Comparison of ENCODE assay signal across 25 mouse cellular contexts in genomic region chr6:56789336-56789735, GRCm38 (mm10). TPM values are rescaled to one million over a fixed set of nuclear protein-coding genes. Genes with fewer than 3 reads are reported as not detected.
DNase-seq lines count a peak whose midpoint lies in the region; ATAC-seq and TF ChIP-seq lines count a peak whose summit lies in the region.
"Had no signal": no experiment of that assay in that cellular context is flagged by ENCODE, and none has a peak within 500 bp of the region (broad histone marks: within the 10 kb centered on the region; RNA-seq: fewer than 3 reads in every experiment).

No protein-coding gene starts in this region.

- WGBS in intestine, embryonic 15.5 days: 62% methylated on average over 3 of the region's 3 CpGs
- 45% methylated on average over 3 of the region's 3 CpGs for WGBS in intestine, postnatal 0 days
- 24% methylated on average over 3 of the region's 3 CpGs for WGBS in liver, embryonic 16.5 days (ENCODE audit: insufficient replicate concordance)

- TF ChIP-seq CTCF in intestine, postnatal 0 days (IDR thresholded peaks at IDR 0.05; ENCODE audit: low read depth): no peak

- H3K4me3 ChIP-seq in intestine, embryonic 15.5 days (replicated peaks): no peak overlapping the region
- H3K4me3 ChIP-seq in intestine, postnatal 0 days (ENCODE audit: low read depth, low read length): no peak overlapping the region
- H3K4me3 ChIP-seq in liver, embryonic 16.5 days (ENCODE audit: low read depth, low read length): no peak overlapping the region
- H3K4me3 ChIP-seq: embryonic facial prominence, embryonic 10.5 days; embryonic facial prominence, embryonic 15.5 days; limb, embryonic 10.5 days; limb, embryonic 15.5 days; neural tube, embryonic 12.5 days had no signal

- H3K27ac ChIP-seq in intestine, embryonic 15.5 days: no peak overlapping the region
- H3K27ac ChIP-seq in intestine, postnatal 0 days (ENCODE audit: low read depth, low read length): no peak overlapping the region
- H3K27ac ChIP-seq in liver, embryonic 16.5 days (ENCODE audit: low read length): no peak overlapping the region
- H3K27ac ChIP-seq: embryonic facial prominence, embryonic 10.5 days; embryonic facial prominence, embryonic 15.5 days; limb, embryonic 10.5 days; limb, embryonic 15.5 days; neural tube, embryonic 12.5 days had no signal

- peaks cover 8% of the 10 kb centered on the region; the same call in 1 of the 2 replicates for H3K4me1 ChIP-seq in intestine, embryonic 15.5 days (replicated peaks)
- peaks cover 10% of the 10 kb centered on the region for H3K4me1 ChIP-seq in intestine, postnatal 0 days (replicated peaks; ENCODE audit: control insufficient read depth, insufficient read depth, low read length)
- peaks cover 28% of the 10 kb centered on the region for H3K4me1 ChIP-seq in liver, embryonic 16.5 days (ENCODE audit: control insufficient read depth, low read depth, low read length)
- H3K4me1 ChIP-seq: embryonic facial prominence, embryonic 10.5 days; embryonic facial prominence, embryonic 15.5 days; limb, embryonic 10.5 days; neural tube, embryonic 12.5 days had no signal

- no peak overlapping the region for H3K9ac ChIP-seq in intestine, embryonic 15.5 days
- no peak overlapping the region for H3K9ac ChIP-seq in intestine, postnatal 0 days (ENCODE audit: low read depth, low read length)
- no peak overlapping the region for H3K9ac ChIP-seq in liver, embryonic 16.5 days (ENCODE audit: low read depth, low read length)
- H3K9ac ChIP-seq: embryonic facial prominence, embryonic 15.5 days; limb, embryonic 15.5 days; lung, embryonic 14.5 days; neural tube, embryonic 12.5 days had no signal

- ATAC-seq in intestine, embryonic 15.5 days: 0 out of 2 replicates have a peak, but pooled peaks have one; percentile 22
- ATAC-seq in intestine, postnatal 0 days: no peak
- peak; percentile 61; the same call in 1 of the 2 replicates for ATAC-seq in erythroid progenitor cell, adult 5-6 weeks (replicated peaks; ENCODE audit: low FRiP score, poor library complexity, severe bottlenecking)
- peak; percentile 62 for ATAC-seq in liver, embryonic 16.5 days (ENCODE audit: low read depth)
- ATAC-seq in erythroblast, adult 5-6 weeks (replicated peaks; ENCODE audit: low FRiP score, poor library complexity, severe bottlenecking): no peak; the same call in 1 of the 2 replicates
- ATAC-seq: forebrain, embryonic 14.5 days; hindbrain, embryonic 16.5 days; midbrain, embryonic 16.5 days had no signal

- H3K36me3 ChIP-seq in intestine, embryonic 15.5 days: 0 out of 2 replicates have a peak, but pooled peaks cover 3% of the 10 kb centered on the region
- 0 out of 2 replicates have a peak, but pooled peaks cover 2% of the 10 kb centered on the region for H3K36me3 ChIP-seq in intestine, postnatal 0 days (ENCODE audit: control insufficient read depth, insufficient read depth)
- peaks cover 4% of the 10 kb centered on the region for H3K36me3 ChIP-seq in liver, embryonic 16.5 days (ENCODE audit: control insufficient read depth, insufficient read depth)

- intact Hi-C loops in left cerebral cortex, postnatal 25 days (cut with DNase I): no loop called here

- no peak for DNase-seq in left cerebral cortex, postnatal 25 days (ENCODE audit: low spot score in 2 of 2)
- DNase-seq in layer of hippocampus, adult 18-20 months (ENCODE audit: low spot score in 2 of 2): no peak
- DNase-seq: adrenal gland, postnatal 25 days; cerebellum, adult 2 months; cerebellum, postnatal 14 days; gastrocnemius, postnatal 36 days; kidney, adult 9 months; kidney, postnatal 10 days; lung, embryonic 14.5 days; lung, postnatal 14 days; thymus, postnatal 4 days had no signal

- H3K9me3 ChIP-seq in intestine, embryonic 15.5 days: no peaks in the 10 kb centered on the region
- H3K9me3 ChIP-seq in intestine, postnatal 0 days (ENCODE audit: control insufficient read depth): no peaks in the 10 kb centered on the region
- no peaks in the 10 kb centered on the region for H3K9me3 ChIP-seq in liver, embryonic 16.5 days (replicated peaks; ENCODE audit: control insufficient read depth, low read length)
- H3K9me3 ChIP-seq: embryonic facial prominence, embryonic 10.5 days; embryonic facial prominence, embryonic 15.5 days; limb, embryonic 10.5 days; limb, embryonic 15.5 days; neural tube, embryonic 12.5 days had no signal

- H3K4me2 ChIP-seq in intestine, embryonic 15.5 days (replicated peaks): no peak overlapping the region
- no peak overlapping the region for H3K4me2 ChIP-seq in intestine, postnatal 0 days (replicated peaks; ENCODE audit: low read depth)
- no peak overlapping the region for H3K4me2 ChIP-seq in liver, embryonic 16.5 days (ENCODE audit: low read depth, low read length)
- H3K4me2 ChIP-seq: embryonic facial prominence, embryonic 15.5 days; limb, embryonic 15.5 days; lung, embryonic 14.5 days; midbrain, embryonic 11.5 days; neural tube, embryonic 12.5 days had no signal

- H3K27me3 ChIP-seq in intestine, embryonic 15.5 days (replicated peaks): no peaks in the 10 kb centered on the region
- H3K27me3 ChIP-seq in intestine, postnatal 0 days (replicated peaks; ENCODE audit: control insufficient read depth, insufficient read depth, low read length): no peaks in the 10 kb centered on the region
- H3K27me3 ChIP-seq in liver, embryonic 16.5 days (ENCODE audit: control insufficient read depth, insufficient read depth, low read depth, low read length): no peaks in the 10 kb centered on the region
- H3K27me3 ChIP-seq: embryonic facial prominence, embryonic 15.5 days; limb, embryonic 15.5 days; neural tube, embryonic 12.5 days had no signal

RNA-seq across cellular contexts. Expression of gene Kbtbd2, which starts 8.3 kb away (rescaled TPM):
- polyA plus RNA-seq in intestine, embryonic 15.5 days (2015; fragmentation: Nextera tagmentation; extraction: Ambion mirVana): 20.9 and 23.5 TPM in 2 replicates
- 8.1 TPM in 2 replicates for polyA plus RNA-seq in intestine, postnatal 0 days (2015; fragmentation: Nextera tagmentation; extraction: Ambion mirVana)
- 42.5 and 44.9 TPM in 2 replicates for total RNA-seq in erythroid progenitor cell, adult 5-6 weeks (2015; ENCODE audit: low replicate concordance)
- total RNA-seq in erythroid progenitor cell, adult 5-6 weeks (2017; ENCODE audit: low replicate concordance): 45.8 and 67.0 TPM in 2 replicates
- polyA plus RNA-seq in liver, embryonic 16.5 days (2015; fragmentation: Nextera tagmentation; extraction: Ambion mirVana): 14.6 and 15.1 TPM in 2 replicates
- total RNA-seq in left cerebral cortex, postnatal 25 days (2021): 10 to 100 TPM; 58.7 to 60.4 TPM
- 10 to 100 TPM; 52.9 to 55.2 TPM for total RNA-seq in layer of hippocampus, adult 18-20 months (2021)
- total RNA-seq in erythroblast, adult 5-6 weeks (2015; ENCODE audit: low replicate concordance): 42.7 and 44.9 TPM in 2 replicates
- 172 and 196 TPM in 2 replicates for total RNA-seq in erythroblast, adult 5-6 weeks (2017; ENCODE audit: low replicate concordance)

RNA-seq across cellular contexts. Expression of gene Fkbp9, which starts 42.5 kb away (rescaled TPM):
- 106 and 109 TPM in 2 replicates for polyA plus RNA-seq in intestine, embryonic 15.5 days (2015; fragmentation: Nextera tagmentation; extraction: Ambion mirVana)
- 38.0 and 39.4 TPM in 2 replicates for polyA plus RNA-seq in intestine, postnatal 0 days (2015; fragmentation: Nextera tagmentation; extraction: Ambion mirVana)
- total RNA-seq in erythroid progenitor cell, adult 5-6 weeks (2015; ENCODE audit: low replicate concordance): 2.9 TPM in 1 of 2 replicates, not detected in the other
- total RNA-seq in erythroid progenitor cell, adult 5-6 weeks (2017; ENCODE audit: low replicate concordance): 0.68 and 1.9 TPM in 2 replicates
- 22.1 and 23.9 TPM in 2 replicates for polyA plus RNA-seq in liver, embryonic 16.5 days (2015; fragmentation: Nextera tagmentation; extraction: Ambion mirVana)
- total RNA-seq in left cerebral cortex, postnatal 25 days (2021): 10 to 100 TPM; 23.5 to 24.9 TPM
- total RNA-seq in layer of hippocampus, adult 18-20 months (2021): 10 to 100 TPM; 30.2 to 30.5 TPM
- 1.3 TPM in 1 of 2 replicates, not detected in the other for total RNA-seq in erythroblast, adult 5-6 weeks (2015; ENCODE audit: low replicate concordance)
- total RNA-seq in erythroblast, adult 5-6 weeks (2017; ENCODE audit: low replicate concordance): 1.3 and 2.5 TPM in 2 replicates

Comparison
In these comparisons a context has a peak if more than half of its experiments do, and no peak if none do; other contexts are left out.
1. ATAC-seq: peak in intestine, embryonic 15.5 days (single experiment), erythroid progenitor cell, adult 5-6 weeks (single experiment) and liver, embryonic 16.5 days (single experiment); none in intestine, postnatal 0 days (single experiment) and erythroblast, adult 5-6 weeks (single experiment).
2. RNA of gene Fkbp9, which starts 42.5 kb away (total RNA-seq): 30.2 to 30.5 TPM in layer of hippocampus, adult 18-20 months and 23.5 to 24.9 TPM in left cerebral cortex, postnatal 25 days; 0.68 to 2.9 TPM in erythroid progenitor cell, adult 5-6 weeks and 1.3 to 2.5 TPM in erythroblast, adult 5-6 weeks; every median in the first group is over 4 times any median in the second.